Mouse (Mus musculus): Measurements from ENCODE around the gene Bsph1. TPM values are rescaled to one million over a fixed set of nuclear protein-coding genes. Genes with fewer than 3 reads are reported as not detected.
"Not testable (repeated sequence)": the region's sequence is repeated elsewhere in the genome, so short reads cannot be mapped to it uniquely, and the experiment has no call there.

The Bsph1 gene
- not detected in 2 replicates for polyA plus RNA-seq (2012; rRNA removed)

- not testable (repeated sequence) for H3K27ac ChIP-seq (ENCODE audit: insufficient read depth, low read length); H3K4me3 ChIP-seq (ENCODE audit: insufficient read depth, low read length); H3K4me1 ChIP-seq (ENCODE audit: control insufficient read depth, insufficient read depth, low read length)
These were observed at the start of gene Bsph1 for GRCm38 (mm10) chr7:13450541-13450940. TSS of gene Bsph1 (plus strand) at chr7:13450841.

DNA sequence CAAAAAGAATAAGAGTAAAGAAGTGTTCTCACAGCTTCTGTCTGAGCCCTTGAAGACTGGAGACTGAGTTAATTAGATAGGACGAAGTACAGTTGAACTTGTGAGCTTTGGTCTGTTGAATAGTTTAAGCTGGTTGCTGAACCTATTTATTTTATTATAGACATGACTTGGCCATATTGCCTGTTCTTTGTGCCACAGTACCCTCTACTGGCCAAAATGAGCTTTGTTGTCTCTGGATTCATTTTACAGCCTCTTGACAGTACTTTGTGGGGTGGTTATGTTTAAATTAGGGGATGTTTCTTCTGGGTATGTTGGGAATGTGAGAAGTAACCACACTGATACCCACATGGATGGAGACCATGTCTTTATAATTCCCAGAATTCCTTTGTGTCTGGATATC, 60.9 kb downstream of the Bsph1 start:
- TF ChIP-seq CTCF (IDR thresholded peaks at IDR 0.05; ENCODE audit: extremely low read depth, insufficient read depth, low read length) (no peak), POLR2A (IDR thresholded peaks at IDR 0.05; ENCODE audit: extremely low read depth, insufficient read depth, low read length) (no peak)
- Histone ChIP-seq H3K4me1 (ENCODE audit: control insufficient read depth, insufficient read depth, low read length) (no peaks in the 10 kb centered on the region), H3K27ac (ENCODE audit: insufficient read depth, low read length) (no peak overlapping the region), H3K4me3 (ENCODE audit: insufficient read depth, low read length) (no peak overlapping the region)

Other genes starting within 250 kb of the Bsph1 start
- not detected in 2 replicates for gene Vmn1r89, start 237.8 kb upstream of the Bsph1 start, polyA plus RNA-seq (2012; rRNA removed)
- 9.3 and 9.4 TPM in 2 replicates for gene Lig1, start 173.6 kb upstream of the Bsph1 start, polyA plus RNA-seq (2012; rRNA removed)
- gene Zswim9, start 172.1 kb upstream of the Bsph1 start, polyA plus RNA-seq (2012; rRNA removed): 8.5 and 8.6 TPM in 2 replicates
- gene Pla2g4c, start 126.2 kb upstream of the Bsph1 start, polyA plus RNA-seq (2012; rRNA removed): 0.30 and 0.33 TPM in 2 replicates
- gene Cabp5, start 52.7 kb upstream of the Bsph1 start, polyA plus RNA-seq (2012; rRNA removed): 0.17 and 0.23 TPM in 2 replicates
- not detected in 2 replicates for gene Bsph2, start 120.2 kb downstream of the Bsph1 start, polyA plus RNA-seq (2012; rRNA removed)
- not detected in 2 replicates for gene Sult2a5, start 173.1 kb downstream of the Bsph1 start, polyA plus RNA-seq (2012; rRNA removed)

All from cortical plate, adult 2 months (tissue).